Mouse (Mus musculus) MEL (cell line): Measurements from ENCODE around the gene Kcnd3. TPM values are rescaled to one million over a fixed set of nuclear protein-coding genes. Genes with fewer than 3 reads are reported as not detected.

Experiments used
- DNase-seq: peaks from one replicate; pipeline ENCODE4 v3.0.0; 2011; ENCODE audit warnings: low read depth, low spot score
- H3K27ac ChIP-seq: 2 replicates; pipeline ENCODE4 v1.5.1; 2012; ENCODE audit warnings: low read depth, mild to moderate bottlenecking, control low read depth, low read length, moderate library complexity; ENCODE audit not compliant: control insufficient read depth
- H3K27me3 ChIP-seq, 2 experiments: fragments of 150-350 bp in 1 of 2; sonication (generic) in 1 of 2; 2 replicates each; pipeline ENCODE4 v1.6.1; 2012; ENCODE audit warnings: low read length in 2 of 2, mild to moderate bottlenecking in 2 of 2, improper control_type of control experiment in 1 of 2, moderate library complexity in 1 of 2; ENCODE audit not compliant: insufficient read depth in 2 of 2, control insufficient read depth in 1 of 2
- H3K36me3 ChIP-seq, 2 experiments: 2 replicates each; pipeline ENCODE4 v1.6.1; 2012 to 2014; ENCODE audit warnings: low read length in 2 of 2, improper control_type of control experiment in 1 of 2, inconsistent platforms in 1 of 2, mild to moderate bottlenecking in 1 of 2; ENCODE audit not compliant: insufficient read depth in 2 of 2, control insufficient read depth in 1 of 2
- H3K4me1 ChIP-seq, 2 experiments: fragments of 150-350 bp in 1 of 2; sonication (generic) in 1 of 2; 2 replicates each; pipeline ENCODE4 v1.6.1; 2012; ENCODE audit warnings: low read length in 2 of 2, improper control_type of control experiment in 1 of 2, mild to moderate bottlenecking in 1 of 2; ENCODE audit not compliant: insufficient read depth in 2 of 2, control insufficient read depth in 1 of 2
- H3K4me3 ChIP-seq, 2 experiments: fragments of 150-350 bp in 1 of 2; sonication (generic) in 1 of 2; 2 replicates each; pipeline ENCODE4 v1.5.1; 2012; ENCODE audit warnings: low read depth in 2 of 2, low read length in 2 of 2, mild to moderate bottlenecking in 2 of 2, moderate library complexity in 2 of 2, control low read depth in 1 of 2, improper control_type of control experiment in 1 of 2; ENCODE audit not compliant: control insufficient read depth in 1 of 2, insufficient read depth in 1 of 2
- H3K79me2 ChIP-seq: 2 replicates; pipeline ENCODE4 v1.6.1; 2012; ENCODE audit warnings: mild to moderate bottlenecking, low read length, moderate library complexity; ENCODE audit not compliant: control insufficient read depth, poor library complexity, insufficient read depth
- H3K9ac ChIP-seq: 2 replicates; pipeline ENCODE4 v1.6.1; 2012; ENCODE audit warnings: low read depth, mild to moderate bottlenecking, control low read depth, low read length, moderate library complexity; ENCODE audit not compliant: control insufficient read depth, poor library complexity, severe bottlenecking
- H3K9me3 ChIP-seq: fragments of 150-350 bp; sonication (generic); replicated peaks from 2 replicates; pipeline ENCODE4 v1.6.1; 2012; ENCODE audit warnings: mild to moderate bottlenecking, low read length, improper control_type of control experiment, moderate library complexity; ENCODE audit not compliant: insufficient read depth
- CHD2 ChIP-seq: IDR thresholded peaks from 2 replicates; pipeline ENCODE4 v1.6.1; 2011; ENCODE audit warnings: low read length, improper control_type of control experiment
- CTCF ChIP-seq, 3 experiments: IDR thresholded peaks in 2 of 3; conservative IDR thresholded peaks in 1 of 3; 2 replicates each; pipeline ENCODE4 v1.5.1; 2011 to 2012; ENCODE audit warnings: low read length in 3 of 3, low read depth in 2 of 3, mild to moderate bottlenecking in 2 of 3, improper control_type of control experiment in 1 of 3, inconsistent platforms in 1 of 3, mixed read lengths in 1 of 3, moderate library complexity in 1 of 3; ENCODE audit not compliant: control insufficient read depth in 1 of 3, insufficient read depth in 1 of 3, poor library complexity in 1 of 3, severe bottlenecking in 1 of 3
- E2F4 ChIP-seq: IDR thresholded peaks from 2 replicates; pipeline ENCODE4 v1.6.1; 2011; ENCODE audit warnings: low read depth, low read length, improper control_type of control experiment, borderline replicate concordance
- ELF1 ChIP-seq: IDR thresholded peaks from 2 replicates; pipeline ENCODE4 v1.6.1; 2014; ENCODE audit warnings: low read depth, mild to moderate bottlenecking, inconsistent platforms, low read length, improper control_type of control experiment, moderate library complexity
- EP300 ChIP-seq, 2 experiments: IDR thresholded peaks; 2 replicates each; pipeline ENCODE4 v1.6.1; 2011; ENCODE audit warnings: improper control_type of control experiment in 2 of 2, low read length in 2 of 2, low read depth in 1 of 2, mild to moderate bottlenecking in 1 of 2
- GABPA ChIP-seq: IDR thresholded peaks from 2 replicates; pipeline ENCODE4 v1.6.1; 2012; ENCODE audit warnings: low read depth, mild to moderate bottlenecking, inconsistent platforms, low read length, improper control_type of control experiment, moderate library complexity
- HCFC1 ChIP-seq: IDR thresholded peaks from 2 replicates; pipeline ENCODE4 v1.6.1; 2012; ENCODE audit warnings: low read depth, mild to moderate bottlenecking, inconsistent platforms, low read length, improper control_type of control experiment, moderate library complexity
- JUND ChIP-seq: IDR thresholded peaks from 2 replicates; pipeline ENCODE4 v1.6.1; 2011; ENCODE audit warnings: low read depth, mild to moderate bottlenecking, improper control_type of control experiment, low read length
- KAT2A ChIP-seq: conservative IDR thresholded peaks from 2 replicates; pipeline ENCODE4 v1.6.1; 2012; ENCODE audit warnings: low read depth, low read length, improper control_type of control experiment, inconsistent platforms
- MAX ChIP-seq: IDR thresholded peaks from 2 replicates; pipeline ENCODE4 v1.6.1; 2011; ENCODE audit warnings: low read length, improper control_type of control experiment
- MEF2A ChIP-seq: IDR thresholded peaks from 2 replicates; pipeline ENCODE4 v1.6.1; 2014; ENCODE audit warnings: low read depth, mild to moderate bottlenecking, inconsistent platforms, low read length, improper control_type of control experiment; ENCODE audit not compliant: poor library complexity, insufficient replicate concordance, severe bottlenecking; ENCODE audit errors: extremely low read depth
- MXI1 ChIP-seq: IDR thresholded peaks from 2 replicates; pipeline ENCODE4 v1.6.1; 2011; ENCODE audit warnings: mild to moderate bottlenecking, low read depth, low read length, improper control_type of control experiment
- MYB ChIP-seq: IDR thresholded peaks from 2 replicates; pipeline ENCODE4 v1.6.1; 2011; ENCODE audit warnings: mild to moderate bottlenecking, low read depth, low read length, improper control_type of control experiment
- POLR2A ChIP-seq, 2 experiments: IDR thresholded peaks; 2 replicates each; pipeline ENCODE4 v1.6.1; 2011 to 2012; ENCODE audit warnings: low read length in 2 of 2, mild to moderate bottlenecking in 2 of 2, control low read depth in 1 of 2, improper control_type of control experiment in 1 of 2, low read depth in 1 of 2, moderate library complexity in 1 of 2; ENCODE audit not compliant: control insufficient read depth in 1 of 2, insufficient read depth in 1 of 2, poor library complexity in 1 of 2
- POLR2AphosphoS2 ChIP-seq: IDR thresholded peaks from 2 replicates; pipeline ENCODE4 v1.6.1; 2011; ENCODE audit warnings: low read length, improper control_type of control experiment
- RCOR1 ChIP-seq: IDR thresholded peaks from 2 replicates; pipeline ENCODE4 v1.6.1; 2012; ENCODE audit warnings: low read depth, mild to moderate bottlenecking, inconsistent platforms, low read length, improper control_type of control experiment
- SIN3A ChIP-seq: IDR thresholded peaks from 2 replicates; pipeline ENCODE4 v1.6.1; 2012; ENCODE audit warnings: low read length, improper control_type of control experiment, inconsistent platforms
- SMC3 ChIP-seq: IDR thresholded peaks from 2 replicates; pipeline ENCODE4 v1.6.1; 2011; ENCODE audit warnings: low read depth, low read length, improper control_type of control experiment
- TBP ChIP-seq: IDR thresholded peaks from 2 replicates; pipeline ENCODE4 v1.8.0; 2011; ENCODE audit warnings: low read depth, low read length, improper control_type of control experiment
- UBTF ChIP-seq: IDR thresholded peaks from 2 replicates; pipeline ENCODE4 v1.6.1; 2012; ENCODE audit warnings: low read depth, mild to moderate bottlenecking, inconsistent platforms, low read length, improper control_type of control experiment, moderate library complexity, borderline replicate concordance; ENCODE audit not compliant: insufficient read depth
- USF1 ChIP-seq: IDR thresholded peaks from 2 replicates; pipeline ENCODE4 v1.6.1; 2014; ENCODE audit warnings: low read depth, mild to moderate bottlenecking, inconsistent platforms, low read length, improper control_type of control experiment, moderate library complexity
- USF2 ChIP-seq, 2 experiments: IDR thresholded peaks; 2 replicates each; pipeline ENCODE4 v1.6.1; 2011 to 2012; ENCODE audit warnings: improper control_type of control experiment in 2 of 2, low read length in 2 of 2, borderline replicate concordance in 1 of 2, inconsistent platforms in 1 of 2, low read depth in 1 of 2, mild to moderate bottlenecking in 1 of 2; ENCODE audit not compliant: insufficient read depth in 1 of 2
- polyA plus RNA-seq, 2 experiments: library from polyadenylated mRNA; stranded (reverse) in 1 of 2; unstranded in 1 of 2; fragments of >175 nt in 1 of 2; fragments of >200 nt in 1 of 2; gene quantifications; 2 replicates each; pipeline versions ENCODE4 v1.2.1 to v1.2.4; 2012; ENCODE audit warnings: low replicate concordance in 2 of 2, low read depth in 1 of 2; ENCODE audit not compliant: insufficient read length in 2 of 2, insufficient read depth in 1 of 2, missing spikeins in 1 of 2
- total RNA-seq: library from RNA; depleted of rRNA; stranded (reverse); fragments of 300-350 nt; gene quantifications from 2 replicates; pipeline ENCODE4 v1.2.3, GENCODE M21; 2012; rRNA removed

Gene Kcnd3
- total RNA-seq, result not detected in 2 replicates
- under 1 TPM in 1 of 2 experiments, not detected in 1; 0.01 TPM for polyA plus RNA-seq

- H3K4me3 ChIP-seq, result no peak within 1 kb of the TSS
- H3K36me3 ChIP-seq, result no peaks in the 10 kb centered on the region
- H3K79me2 ChIP-seq, result no peaks in the 10 kb centered on the region
- H3K9me3 ChIP-seq, result no peaks in the 10 kb centered on the region
- no peak within 1 kb of the TSS for H3K9ac ChIP-seq
- TF ChIP-seq CTCF (IDR thresholded peaks at IDR 0.05 in 2 of 3, conservative IDR thresholded peaks at IDR 0.05 in 1 of 3; ENCODE audit: control insufficient read depth in 1 of 3, insufficient read depth in 1 of 3, low read depth in 2 of 3, low read length in 3 of 3, poor library complexity in 1 of 3, severe bottlenecking in 1 of 3) (no peak), JUND (no peak), MAX (no peak), USF1 (no peak), UBTF (no peak), MXI1 (no peak), E2F4 (no peak), SMC3 (no peak), KAT2A (no peak), MYB (no peak), USF2 (IDR thresholded peaks at IDR 0.05; ENCODE audit: borderline replicate concordance in 1 of 2, insufficient read depth in 1 of 2, low read depth in 1 of 2, low read length in 2 of 2) (no peak), MEF2A (no peak), HCFC1 (no peak), POLR2A (IDR thresholded peaks at IDR 0.05; ENCODE audit: control insufficient read depth in 1 of 2, insufficient read depth in 1 of 2, low read depth in 1 of 2, low read length in 2 of 2, poor library complexity in 1 of 2) (no peak), RCOR1 (no peak), GABPA (no peak), POLR2AphosphoS2 (no peak)
- H3K27ac ChIP-seq, result no peak within 1 kb of the TSS
- H3K27me3 ChIP-seq, result no peaks in the 10 kb centered on the region
- no peaks in the 10 kb centered on the region for H3K4me1 ChIP-seq
- DNase-seq, result no peak
These were observed at the start of gene Kcnd3 for GRCm38 (mm10) chr3:105451627-105452555. Gene Kcnd3, plus strand, starts transcription at chr3:105452330.

DNA sequence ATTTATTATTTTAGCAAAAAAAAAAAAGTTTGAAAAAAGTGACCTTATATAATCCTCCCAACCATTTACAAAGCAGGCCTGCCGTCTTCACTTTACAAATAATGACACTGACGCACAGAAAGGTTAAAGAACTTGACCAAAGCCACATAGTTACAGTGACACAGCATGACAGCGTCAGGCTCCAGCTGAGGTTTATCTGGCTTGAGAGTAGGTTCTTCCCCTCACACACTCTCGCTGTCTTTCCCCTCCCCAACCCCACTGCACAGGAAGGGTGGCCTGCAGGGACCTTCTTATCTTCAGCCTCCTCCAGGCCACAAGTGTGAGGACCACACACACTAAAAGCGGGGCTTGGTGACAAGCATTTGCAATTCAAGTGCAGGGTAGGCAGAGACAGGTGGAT, 49.5 kb upstream of the Kcnd3 start:
- Histone ChIP-seq H3K9ac (no peak overlapping the region), H3K9me3 (no peaks in the 10 kb centered on the region)
- TF ChIP-seq MYB (no peak), EP300 (IDR thresholded peaks at IDR 0.05; ENCODE audit: low read depth in 1 of 2, low read length in 2 of 2) (no peak), ELF1 (no peak), SIN3A (no peak), CHD2 (no peak), TBP (no peak), USF2 (IDR thresholded peaks at IDR 0.05; ENCODE audit: borderline replicate concordance in 1 of 2, insufficient read depth in 1 of 2, low read depth in 1 of 2, low read length in 2 of 2) (no peak)
- TF ChIP-seq, all 39 proteins: peak for 0
- H3K4me3 ChIP-seq, result no peak overlapping the region
- H3K27ac ChIP-seq, result no peak overlapping the region
- H3K4me1 ChIP-seq, result no peaks in the 10 kb centered on the region
- H3K36me3 ChIP-seq, result no peaks in the 10 kb centered on the region
- no peak for DNase-seq
- no peaks in the 10 kb centered on the region for H3K27me3 ChIP-seq
- no peaks in the 10 kb centered on the region for H3K79me2 ChIP-seq
